Mouse (Mus musculus): ENCODE measurements around the gene Fam184b. TPM values are rescaled to one million over a fixed set of nuclear protein-coding genes. Genes with fewer than 3 reads are reported as not detected.
A peak's percentile ranks its signal among the peaks of the same experiment; 100 is the strongest.

Fam184b gene
- 0.18 and 0.29 TPM in 2 replicates for polyA plus RNA-seq (2016; fragmentation: Nextera tagmentation; extraction: Ambion mirVana)

GRCm38 (mm10) chr5:45638806-45639714, at the start of gene Fam184b:
Gene Fam184b (minus strand): TSS chr5:45639614.
- Histone ChIP-seq H3K9me3 (replicated peaks) (no peaks in the 10 kb centered on the region), H3K4me1 (peaks cover 5% of the 10 kb centered on the region; the same call in 1 of the 2 replicates), H3K27ac (no peak within 1 kb of the TSS), H3K4me3 (peak within 1 kb of the TSS; percentile 50), H3K9ac (no peak within 1 kb of the TSS), H3K27me3 (replicated peaks) (peaks cover 33% of the 10 kb centered on the region), H3K4me2 (peak within 1 kb of the TSS; percentile 74), H3K36me3 (no peaks in the 10 kb centered on the region)
- ATAC-seq: peak; percentile 44; the same call in 1 of the 2 replicates
- WGBS (ENCODE audit: insufficient replicate concordance): 1% methylated on average over 48 of the region's 48 CpGs

DNA sequence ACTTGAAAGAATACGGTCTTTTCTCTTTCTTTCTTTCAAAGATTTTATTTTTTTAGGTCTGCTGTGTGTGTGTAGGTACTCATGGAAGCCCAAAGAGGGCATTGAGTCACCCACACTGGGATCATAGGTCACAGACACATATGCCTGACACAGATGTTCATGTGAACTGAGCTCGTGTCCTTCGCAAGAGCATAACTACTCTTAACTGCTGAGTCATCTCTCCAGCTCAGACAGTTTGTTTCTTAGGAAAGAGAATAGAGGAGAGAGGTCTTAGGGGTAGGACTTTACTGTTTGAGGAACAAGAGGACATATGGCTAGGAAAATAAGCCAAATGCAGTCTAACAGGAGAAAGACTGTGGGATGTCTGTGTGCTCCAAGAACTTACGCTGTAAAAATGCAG, 49.7 kb upstream of the Fam184b start:
- H3K27me3 ChIP-seq (replicated peaks): no peaks in the 10 kb centered on the region
- no peaks in the 10 kb centered on the region for H3K9me3 ChIP-seq (replicated peaks)
- H3K27ac ChIP-seq: no peak overlapping the region; the same call in 1 of the 2 replicates
- H3K36me3 ChIP-seq: peaks cover 61% of the 10 kb centered on the region
- ATAC-seq: 0 out of 2 replicates have a peak, but pooled peaks have one; percentile 47
- no peak overlapping the region for H3K9ac ChIP-seq
- WGBS (ENCODE audit: insufficient replicate concordance): 66% methylated on average over 4 of the region's 4 CpGs
- H3K4me3 ChIP-seq: no peak overlapping the region
- H3K4me2 ChIP-seq: no peak overlapping the region
- H3K4me1 ChIP-seq: 0 out of 2 replicates have a peak, but pooled peaks cover 3% of the 10 kb centered on the region

GRCm38 (mm10) chr5:45686223-45686622, 46.8 kb upstream of the Fam184b start:
- Histone ChIP-seq H3K36me3 (peaks cover 65% of the 10 kb centered on the region), H3K27ac (no peak overlapping the region), H3K9ac (no peak overlapping the region), H3K27me3 (replicated peaks) (no peaks in the 10 kb centered on the region), H3K4me1 (0 out of 2 replicates have a peak, but pooled peaks cover 3% of the 10 kb centered on the region), H3K9me3 (replicated peaks) (no peaks in the 10 kb centered on the region), H3K4me2 (no peak overlapping the region), H3K4me3 (no peak overlapping the region)
- ATAC-seq: no peak
- WGBS (ENCODE audit: insufficient replicate concordance): 89% methylated on average over 3 of the region's 3 CpGs

- no peaks in the 10 kb centered on the region for H3K27me3 ChIP-seq (replicated peaks)
- H3K4me1 ChIP-seq: 0 out of 2 replicates have a peak, but pooled peaks cover 3% of the 10 kb centered on the region
- H3K36me3 ChIP-seq: peaks cover 69% of the 10 kb centered on the region
- no peaks in the 10 kb centered on the region for H3K9me3 ChIP-seq (replicated peaks)
- H3K9ac ChIP-seq: no peak overlapping the region
- H3K27ac ChIP-seq: no peak overlapping the region
- H3K4me2 ChIP-seq: no peak overlapping the region
- H3K4me3 ChIP-seq: no peak overlapping the region
- WGBS (ENCODE audit: insufficient replicate concordance): 93% methylated on average over 2 of the region's 2 CpGs
- ATAC-seq: no peak
Observed at GRCm38 (mm10) chr5:45685243-45685642, 45.8 kb upstream of the Fam184b start.

GRCm38 (mm10) chr5:45683388-45683787, 44.0 kb upstream of the Fam184b start:
- Histone ChIP-seq H3K36me3 (peaks cover 68% of the 10 kb centered on the region), H3K4me2 (no peak overlapping the region), H3K4me3 (no peak overlapping the region), H3K4me1 (no peaks in the 10 kb centered on the region), H3K27me3 (replicated peaks) (no peaks in the 10 kb centered on the region), H3K27ac (no peak overlapping the region), H3K9me3 (replicated peaks) (no peaks in the 10 kb centered on the region), H3K9ac (no peak overlapping the region)
- 81% methylated on average over 1 of the region's 1 CpGs for WGBS (ENCODE audit: insufficient replicate concordance)
- ATAC-seq: no peak

GRCm38 (mm10) chr5:45679955-45680354, 40.5 kb upstream of the Fam184b start:
- no peak overlapping the region for H3K9ac ChIP-seq

GRCm38 (mm10) chr5:45677639-45678038, 38.2 kb upstream of the Fam184b start:
- no peak overlapping the region for H3K27ac ChIP-seq
- peaks cover 67% of the 10 kb centered on the region for H3K36me3 ChIP-seq
- no peaks in the 10 kb centered on the region; the same call in 1 of the 2 replicates for H3K4me1 ChIP-seq
- H3K4me2 ChIP-seq: no peak overlapping the region
- WGBS (ENCODE audit: insufficient replicate concordance): 59% methylated on average over 4 of the region's 4 CpGs
- no peaks in the 10 kb centered on the region for H3K9me3 ChIP-seq (replicated peaks)
- no peak for ATAC-seq
- H3K27me3 ChIP-seq (replicated peaks): no peaks in the 10 kb centered on the region
- no peak overlapping the region for H3K9ac ChIP-seq
- H3K4me3 ChIP-seq: no peak overlapping the region

More at GRCm38 (mm10) chr5:45679955-45680354, 40.5 kb upstream of the Fam184b start:
- Histone ChIP-seq H3K4me3 (no peak overlapping the region), H3K27ac (no peak overlapping the region), H3K4me2 (no peak overlapping the region), H3K36me3 (peaks cover 79% of the 10 kb centered on the region), H3K9me3 (replicated peaks) (no peaks in the 10 kb centered on the region), H3K4me1 (no peaks in the 10 kb centered on the region), H3K27me3 (replicated peaks) (no peaks in the 10 kb centered on the region)
- ATAC-seq: no peak

GRCm38 (mm10) chr5:45675032-45675431, 35.6 kb upstream of the Fam184b start:
- Histone ChIP-seq H3K4me3 (no peak overlapping the region), H3K9me3 (replicated peaks) (no peaks in the 10 kb centered on the region), H3K4me2 (no peak overlapping the region), H3K27me3 (replicated peaks) (no peaks in the 10 kb centered on the region), H3K36me3 (peaks cover 57% of the 10 kb centered on the region), H3K9ac (no peak overlapping the region), H3K4me1 (peaks cover 10% of the 10 kb centered on the region), H3K27ac (no peak overlapping the region)
- ATAC-seq: no peak
- WGBS (ENCODE audit: insufficient replicate concordance): 78% methylated on average over 1 of the region's 1 CpGs

- Histone ChIP-seq H3K27me3 (replicated peaks) (no peaks in the 10 kb centered on the region), H3K36me3 (peaks cover 26% of the 10 kb centered on the region), H3K27ac (no peak overlapping the region), H3K9me3 (replicated peaks) (no peaks in the 10 kb centered on the region), H3K4me1 (peaks cover 16% of the 10 kb centered on the region), H3K4me2 (peak overlapping the region; percentile 81), H3K9ac (peak overlapping the region; percentile 81), H3K4me3 (peak overlapping the region; percentile 72)
- ATAC-seq: no peak
- WGBS (ENCODE audit: insufficient replicate concordance): 44% methylated on average over 5 of the region's 5 CpGs
Observed at GRCm38 (mm10) chr5:45670894-45671494, 31.6 kb upstream of the Fam184b start.

GRCm38 (mm10) chr5:45670280-45670670, 30.9 kb upstream of the Fam184b start:
- ATAC-seq: no peak
- Histone ChIP-seq H3K27me3 (replicated peaks) (no peaks in the 10 kb centered on the region), H3K9ac (peak overlapping the region; percentile 81), H3K4me1 (peaks cover 16% of the 10 kb centered on the region), H3K4me2 (peak overlapping the region; percentile 81), H3K36me3 (peaks cover 19% of the 10 kb centered on the region), H3K9me3 (replicated peaks) (no peaks in the 10 kb centered on the region), H3K4me3 (peak overlapping the region; percentile 72), H3K27ac (peak overlapping the region; percentile 94)
- WGBS (ENCODE audit: insufficient replicate concordance): 0% methylated on average over 13 of the region's 13 CpGs

- peak within 1 kb of the TSS; percentile 94 for H3K27ac ChIP-seq
- H3K9me3 ChIP-seq (replicated peaks): no peaks in the 10 kb centered on the region
- under 1% methylated on average over 55 of the region's 66 CpGs for WGBS (ENCODE audit: insufficient replicate concordance)
Observed at GRCm38 (mm10) chr5:45669598-45670279, 30.3 kb upstream of the Fam184b start, which contains the start of gene Ncapg. Gene Ncapg (plus strand): TSS chr5:45669919.

More at GRCm38 (mm10) chr5:45669598-45670279, 30.3 kb upstream of the Fam184b start, which contains the start of gene Ncapg:
- peaks cover 14% of the 10 kb centered on the region for H3K36me3 ChIP-seq
- H3K4me3 ChIP-seq: peak within 1 kb of the TSS; percentile 72
- peaks cover 16% of the 10 kb centered on the region for H3K4me1 ChIP-seq
- peak; percentile 99 for ATAC-seq
- no peaks in the 10 kb centered on the region for H3K27me3 ChIP-seq (replicated peaks)
- H3K4me2 ChIP-seq: peak within 1 kb of the TSS; percentile 81
- peak within 1 kb of the TSS; percentile 87 for H3K9ac ChIP-seq

Data from liver, embryonic 12.5 days (tissue).